Mouse (Mus musculus) forelimb bud, embryonic 11.5 days (tissue): ENCODE results near the gene Agpat2.
A peak's percentile ranks its signal among the peaks of the same experiment; 100 is the strongest.

Experiments
- DNase-seq: peaks from one replicate; pipeline ENCODE4 v3.0.0-alpha.2; 2012; ENCODE audit warnings: low read depth, low spot score

The Agpat2 gene

GRCm38 (mm10) chr2:26574862-26575261, 29.4 kb downstream of the Agpat2 start:
- DNase-seq: no peak

GRCm38 (mm10) chr2:26573807-26574206, 30.4 kb downstream of the Agpat2 start:
- DNase-seq: no peak

DNA sequence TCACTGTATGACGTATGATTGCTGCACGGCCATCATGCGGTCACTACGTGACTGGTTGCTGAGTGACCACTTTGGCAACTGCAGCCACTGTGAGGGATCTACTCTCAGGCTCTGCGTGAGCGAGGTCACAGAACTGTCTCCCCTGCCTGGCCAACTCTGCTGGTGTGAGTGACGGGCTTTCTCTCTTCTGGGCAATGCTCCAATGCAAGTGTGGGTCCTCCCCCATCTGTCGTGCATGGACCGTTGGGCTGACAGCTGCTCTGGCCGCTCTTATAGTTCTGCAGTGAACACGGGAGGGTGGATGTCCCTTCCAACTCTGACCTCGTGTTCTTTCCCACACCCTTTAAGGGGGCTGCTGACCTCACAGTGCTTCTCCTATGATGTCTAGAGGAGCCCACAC, 30.8 kb downstream of the Agpat2 start:
- no peak for DNase-seq

DNA sequence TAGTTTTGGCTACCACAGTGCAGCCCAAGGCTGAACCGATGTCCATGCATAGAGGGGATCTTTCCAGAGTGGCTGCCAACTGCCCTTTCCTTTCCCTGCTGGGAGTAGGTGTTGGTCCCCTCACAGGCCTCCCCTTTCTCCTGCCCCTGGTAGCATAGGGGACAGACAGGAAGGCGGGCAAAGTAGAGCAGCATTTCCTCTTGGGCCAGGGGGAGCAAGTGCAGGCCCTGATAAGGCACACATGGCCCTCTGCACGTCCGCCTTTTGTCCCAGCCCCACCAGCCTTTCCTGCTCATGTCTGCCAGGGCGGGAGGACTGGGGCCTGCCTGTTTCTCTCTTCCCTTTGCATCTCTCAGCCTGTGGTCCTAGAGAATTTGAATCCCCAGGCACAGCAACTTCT, 32.4 kb downstream of the Agpat2 start:
- DNase-seq: no peak

GRCm38 (mm10) chr2:26571400-26571799, 32.8 kb downstream of the Agpat2 start:
- no peak for DNase-seq

DNA sequence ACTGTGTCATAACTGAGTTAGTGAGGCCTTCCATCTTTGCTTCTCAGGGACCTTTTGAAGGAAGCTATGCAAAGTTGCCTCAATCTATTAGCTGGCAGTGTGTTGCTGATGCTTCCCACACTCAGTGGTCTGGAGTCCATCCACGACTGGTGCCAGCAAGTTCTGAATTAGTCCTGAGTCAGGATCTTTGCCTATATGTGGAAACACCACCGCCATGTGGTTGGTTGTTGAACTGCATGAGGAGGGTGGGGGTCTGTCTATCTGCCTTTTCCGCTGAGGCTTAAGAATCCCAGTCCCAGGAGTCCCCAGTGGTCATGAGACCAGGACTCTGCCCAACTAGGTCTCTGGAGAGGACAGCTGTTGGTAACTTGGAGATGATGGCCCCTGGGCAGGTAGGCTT, 34.2 kb downstream of the Agpat2 start:
- peak; percentile 68 for DNase-seq

GRCm38 (mm10) chr2:26566221-26566620, 38.0 kb downstream of the Agpat2 start:
- peak; percentile 31 for DNase-seq

GRCm38 (mm10) chr2:26561351-26562016, 42.7 kb downstream of the Agpat2 start:
- peak; percentile 80 for DNase-seq

DNA sequence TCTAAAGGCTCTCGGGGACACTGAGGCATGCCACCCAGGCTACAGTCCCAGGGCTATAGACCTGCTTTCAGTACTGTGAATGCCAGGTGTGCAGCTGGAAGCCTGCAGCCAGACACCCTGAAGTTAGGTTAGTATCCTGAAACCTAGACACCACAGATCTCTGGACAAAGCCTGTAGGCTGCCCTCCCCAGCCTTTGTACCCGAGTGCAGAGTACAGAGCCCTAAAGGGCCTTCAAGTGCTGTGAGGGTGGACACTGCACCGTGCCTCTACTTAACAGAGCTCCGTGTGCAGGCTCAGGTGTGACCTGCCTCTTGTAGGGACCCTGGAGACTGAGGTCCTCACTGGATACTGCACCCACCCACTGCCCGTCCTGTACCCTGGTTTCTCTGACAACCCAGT, 43.7 kb downstream of the Agpat2 start:
- DNase-seq: no peak

- no peak for DNase-seq
Measured at GRCm38 (mm10) chr2:26556535-26556993, 47.7 kb downstream of the Agpat2 start.

- DNase-seq: no peak
Measured at GRCm38 (mm10) chr2:26555076-26555475, 49.1 kb downstream of the Agpat2 start.

DNA sequence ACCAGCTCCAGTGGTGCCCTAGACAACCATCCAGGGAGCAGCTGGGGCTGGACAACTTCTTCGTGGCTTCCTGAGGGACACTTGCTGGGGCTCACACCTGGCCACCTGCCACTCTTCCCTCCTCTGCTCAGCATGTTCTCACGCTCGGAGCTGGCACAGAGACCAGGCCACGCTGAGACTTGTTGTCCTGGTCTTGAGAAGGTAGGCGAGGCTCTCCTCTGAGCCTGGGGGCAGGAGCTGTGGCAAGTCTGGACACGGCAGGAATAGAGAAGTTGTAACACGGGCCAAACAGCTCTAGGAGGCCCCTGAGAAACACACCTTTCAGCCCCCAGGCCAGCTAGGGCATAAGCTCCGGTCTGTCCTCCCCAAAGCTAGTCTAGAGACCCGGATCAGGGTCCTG, 50.3 kb downstream of the Agpat2 start:
- DNase-seq: no peak

GRCm38 (mm10) chr2:26552066-26552465, 52.2 kb downstream of the Agpat2 start:
- no peak for DNase-seq

- no peak for DNase-seq
Measured at GRCm38 (mm10) chr2:26551446-26551845, 52.8 kb downstream of the Agpat2 start.

GRCm38 (mm10) chr2:26550777-26551176, 53.4 kb downstream of the Agpat2 start:
- no peak for DNase-seq

DNA sequence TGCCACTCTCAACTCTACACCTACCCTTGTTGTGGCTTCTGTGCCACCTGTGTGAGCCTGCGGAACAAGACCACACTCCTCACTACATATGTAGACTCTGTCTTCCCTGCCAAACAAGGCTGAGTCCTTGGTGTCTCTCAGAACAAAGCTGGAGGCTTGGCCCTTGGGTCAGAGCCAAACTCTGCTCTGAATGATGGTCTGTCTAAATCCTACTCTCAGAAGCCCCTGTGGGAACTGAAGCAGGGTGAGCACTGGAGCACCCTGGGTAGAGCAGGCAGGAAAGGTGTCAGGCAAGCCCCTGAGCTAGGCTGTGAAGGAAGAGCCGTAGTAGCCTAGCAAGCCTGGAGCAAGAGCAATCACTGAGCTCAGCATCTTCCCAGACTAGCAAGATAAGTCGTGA, 54.0 kb downstream of the Agpat2 start:
- no peak for DNase-seq

GRCm38 (mm10) chr2:26549801-26550200, 54.4 kb downstream of the Agpat2 start:
- DNase-seq: no peak

DNA sequence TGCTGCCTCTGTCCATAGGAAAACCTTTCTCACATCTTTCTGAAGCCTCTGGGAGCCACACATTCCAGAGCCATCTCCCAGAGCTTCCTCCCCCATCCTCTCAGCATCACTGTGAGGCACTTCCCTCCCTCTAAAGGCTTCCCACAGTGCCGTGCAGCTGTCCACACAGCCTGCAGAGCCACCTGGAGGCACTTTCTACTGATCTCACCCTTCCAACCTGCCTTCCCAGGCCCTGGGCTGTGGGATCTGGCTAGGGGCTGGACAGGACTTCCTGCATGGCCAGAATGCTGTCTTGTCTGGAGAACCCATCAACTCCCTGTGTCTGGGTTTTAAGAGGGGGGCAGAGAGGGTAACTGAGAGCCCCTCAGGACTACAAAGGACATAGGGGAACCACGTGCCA, 56.7 kb downstream of the Agpat2 start:
- no peak for DNase-seq

- DNase-seq: no peak
Measured at GRCm38 (mm10) chr2:26544265-26544664, 60.0 kb downstream of the Agpat2 start.

DNA sequence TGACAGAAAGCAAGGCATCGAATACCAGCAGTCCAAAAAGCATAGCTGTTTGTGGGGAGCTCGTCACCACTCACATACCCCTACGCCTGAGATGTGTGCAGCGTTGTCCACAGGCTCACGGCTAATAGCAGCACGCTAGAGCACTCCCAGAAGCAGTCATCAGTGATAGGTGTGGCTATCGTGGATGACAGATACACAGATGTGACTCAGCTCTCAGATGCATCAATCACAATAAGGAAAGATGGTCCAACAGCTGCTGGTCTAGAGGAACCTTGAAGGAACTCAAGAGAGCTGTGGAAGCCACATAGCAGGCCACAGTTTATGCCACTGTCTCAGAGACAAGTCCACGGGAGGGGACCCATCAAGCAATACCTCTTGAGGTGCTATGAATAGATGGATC, 60.4 kb downstream of the Agpat2 start:
- DNase-seq: no peak

DNA sequence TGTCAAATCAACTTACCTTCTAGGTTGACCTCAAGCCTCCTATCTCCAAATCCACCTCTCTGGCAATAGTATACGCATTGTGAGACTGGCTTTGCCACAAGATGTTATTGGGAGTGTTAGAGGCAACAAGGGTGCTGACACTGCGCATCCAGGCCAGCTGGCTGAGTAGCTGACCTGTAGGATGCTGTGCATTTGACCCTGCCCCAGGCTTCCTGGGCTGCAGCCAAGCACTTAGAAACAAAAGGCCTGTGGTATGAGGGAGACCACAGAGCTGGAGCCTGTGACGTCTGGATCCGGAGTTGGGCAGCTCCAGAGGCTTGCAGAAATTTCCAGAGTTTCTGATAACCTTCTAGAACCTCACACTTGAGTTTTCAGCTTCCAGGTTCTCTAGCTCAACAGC, 61.1 kb downstream of the Agpat2 start:
- no peak for DNase-seq
